Mouse (Mus musculus) cortical plate, adult 2 months (tissue): ENCODE results near the gene Csf2rb. TPM values are rescaled to one million over a fixed set of nuclear protein-coding genes. Genes with fewer than 3 reads are reported as not detected.
A peak's percentile ranks its signal among the peaks of the same experiment; 100 is the strongest.

Experiments used
- H3K27ac ChIP-seq: fragments of 200-500 bp; 2 replicates; pipeline ENCODE4 v1.5.1; 2012; ENCODE audit warnings: low read length, control low read depth, inconsistent platforms; ENCODE audit not compliant: insufficient read depth
- H3K4me1 ChIP-seq: fragments of 200-500 bp; 2 replicates; pipeline ENCODE4 v1.6.1; 2011; ENCODE audit warnings: low read length; ENCODE audit not compliant: control insufficient read depth, insufficient read depth
- H3K4me3 ChIP-seq: fragments of 200-500 bp; 2 replicates; pipeline ENCODE4 v1.5.1; 2011; ENCODE audit warnings: mild to moderate bottlenecking, low read length, control low read depth; ENCODE audit not compliant: insufficient read depth
- CTCF ChIP-seq: fragments of 200-500 bp; IDR thresholded peaks from 2 replicates; pipeline ENCODE4 v1.5.1; 2011; ENCODE audit warnings: mild to moderate bottlenecking, control low read depth, low read length; ENCODE audit not compliant: insufficient read depth; ENCODE audit errors: extremely low read depth
- POLR2A ChIP-seq: fragments of 200-500 bp; IDR thresholded peaks from 2 replicates; pipeline ENCODE4 v1.6.1; 2011; ENCODE audit warnings: mild to moderate bottlenecking, low read length, control low read depth; ENCODE audit not compliant: insufficient read depth; ENCODE audit errors: extremely low read depth
- polyA plus RNA-seq: library from polyadenylated mRNA; depleted of rRNA; stranded (reverse); fragments of >200 nt; gene quantifications from 2 replicates; pipeline ENCODE4 v1.2.3, GENCODE M21; 2012; rRNA removed

Csf2rb gene
- polyA plus RNA-seq, 1 experiment: 1.8 TPM

DNA sequence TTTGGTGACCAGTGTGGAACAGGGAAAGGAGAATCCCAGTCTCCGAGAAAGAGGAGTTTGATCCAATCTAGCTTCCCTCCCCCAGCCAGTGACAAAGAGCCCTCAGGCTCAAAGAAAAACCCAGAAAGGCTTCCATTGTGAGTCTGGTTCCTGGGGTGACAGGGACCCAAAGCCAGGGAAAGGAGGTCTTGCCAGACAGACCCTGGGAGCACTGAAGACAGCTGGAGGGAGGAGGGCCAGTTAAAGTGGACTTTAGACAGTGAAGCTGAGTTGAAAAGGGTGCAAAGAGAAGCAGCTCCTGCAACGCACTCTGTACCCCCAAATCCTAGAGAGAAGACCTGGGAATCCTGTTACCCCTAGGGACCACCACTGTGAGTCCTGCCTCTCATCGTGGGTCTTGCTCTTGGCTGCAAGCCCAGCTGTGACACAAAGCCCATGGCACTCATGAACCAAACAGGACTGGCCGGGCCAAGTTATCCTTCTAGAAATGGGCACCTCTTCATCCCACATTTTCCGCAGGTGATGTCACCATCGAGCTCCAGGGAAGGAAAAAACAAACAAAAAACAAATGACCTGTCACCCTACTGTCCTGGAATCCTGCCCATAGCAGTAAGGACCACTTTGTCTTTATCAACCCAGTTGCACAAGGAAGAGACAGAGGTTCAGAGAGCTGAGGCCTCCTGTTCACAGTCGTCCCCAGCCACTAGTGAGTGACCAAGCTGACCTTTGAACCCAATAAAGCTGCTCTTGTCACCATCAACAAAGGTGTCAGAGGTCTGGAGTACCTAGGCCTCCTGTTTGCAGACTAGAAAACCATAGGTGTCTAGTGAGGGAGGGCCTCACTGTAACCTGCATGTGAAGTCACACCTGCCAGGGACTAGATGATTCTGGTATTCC lies 58.9 kb downstream of the Csf2rb start:
- no peak overlapping the region for H3K4me3 ChIP-seq
- TF ChIP-seq POLR2A (no peak), CTCF (no peak)
- peak overlapping the region; percentile 41 for H3K27ac ChIP-seq
- 0 out of 2 replicates have a peak, but pooled peaks cover 4% of the 10 kb centered on the region for H3K4me1 ChIP-seq

GRCm38 (mm10) chr15:78385564-78385963 lies 60.0 kb downstream of the Csf2rb start:
- H3K4me3 ChIP-seq: no peak overlapping the region
- 0 out of 2 replicates have a peak, but pooled peaks cover 4% of the 10 kb centered on the region for H3K4me1 ChIP-seq
- TF ChIP-seq POLR2A (no peak), CTCF (no peak)
- no peak overlapping the region for H3K27ac ChIP-seq

DNA sequence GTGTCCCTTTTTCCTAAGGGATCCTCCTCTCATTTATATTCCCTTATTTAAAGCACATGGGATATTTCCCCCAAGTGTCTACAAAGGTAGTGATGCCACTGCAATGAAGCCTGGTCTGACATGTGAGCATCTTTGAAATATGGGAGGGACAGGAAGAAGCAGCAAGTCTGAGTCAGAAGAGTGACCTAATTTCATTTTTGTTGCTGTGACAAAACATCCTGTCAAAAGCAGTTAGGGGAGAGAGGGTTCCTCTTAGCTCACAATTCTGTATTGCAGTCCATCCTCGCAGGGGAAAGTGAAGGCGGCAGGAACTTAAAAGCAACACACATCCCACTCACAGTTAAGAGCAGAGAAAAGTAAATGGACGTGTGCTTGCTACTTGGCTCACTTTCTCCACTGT lies 65.3 kb downstream of the Csf2rb start:
- no peaks in the 10 kb centered on the region for H3K4me1 ChIP-seq
- no peak overlapping the region for H3K27ac ChIP-seq
- H3K4me3 ChIP-seq: no peak overlapping the region
- TF ChIP-seq CTCF (no peak), POLR2A (no peak)

DNA sequence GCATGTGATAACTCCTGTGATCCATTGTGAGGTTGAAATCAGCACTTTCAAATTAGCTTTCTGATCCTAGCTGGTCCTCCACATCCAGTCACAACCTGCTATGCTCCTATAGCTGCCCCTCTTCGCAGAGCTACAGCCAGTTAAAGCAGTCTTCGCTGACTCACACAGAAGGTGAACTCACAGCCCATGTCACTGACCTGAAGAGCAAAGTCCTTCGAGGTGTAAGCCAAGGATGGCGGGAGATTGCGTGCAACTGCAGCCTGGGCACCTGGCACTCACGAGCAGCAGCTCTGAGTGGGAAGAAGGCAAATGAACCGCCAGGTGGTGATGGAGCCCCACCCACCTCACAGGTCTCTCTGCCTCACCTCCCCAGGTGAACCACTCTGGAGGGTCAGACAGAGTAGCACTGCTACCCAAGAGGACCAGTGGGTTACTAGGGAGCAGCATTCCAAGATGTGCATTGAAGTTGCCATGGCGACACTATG lies 70.0 kb downstream of the Csf2rb start, which contains the start of gene Tex33:
TSS of gene Tex33 (minus strand) at position 435 of the 485 bp plus-strand sequence.
- H3K27ac ChIP-seq: no peak within 1 kb of the TSS
- TF ChIP-seq POLR2A: no peak
- TF ChIP-seq CTCF: no peak
- H3K4me3 ChIP-seq: no peak within 1 kb of the TSS
- no peaks in the 10 kb centered on the region for H3K4me1 ChIP-seq

- TF ChIP-seq POLR2A (no peak), CTCF (no peak)
- Histone ChIP-seq H3K4me3 (no peak overlapping the region), H3K4me1 (peaks cover 5% of the 10 kb centered on the region; the same call in 1 of the 2 replicates), H3K27ac (peak overlapping the region; percentile 81)
Measured at GRCm38 (mm10) chr15:78401345-78401744, 75.8 kb downstream of the Csf2rb start.

DNA sequence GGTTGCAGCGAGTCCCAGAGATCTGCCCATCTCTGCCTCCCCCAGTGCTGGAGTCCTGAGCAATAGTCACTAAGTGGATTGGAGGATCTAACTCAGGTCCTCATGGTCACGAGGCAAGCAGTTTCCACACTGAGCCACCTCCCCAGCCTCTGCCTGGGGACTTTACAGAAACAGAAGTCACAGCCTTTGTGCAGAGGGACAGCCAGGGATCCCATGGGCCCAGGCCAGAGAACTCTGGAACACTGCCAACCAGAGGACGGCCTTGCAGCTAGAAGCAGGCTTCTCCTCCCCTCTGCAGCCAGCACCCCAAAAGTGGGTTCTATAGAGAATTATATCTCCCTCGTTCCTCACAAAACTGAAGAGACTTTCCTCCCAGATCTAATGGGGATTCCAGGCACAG lies 76.4 kb downstream of the Csf2rb start:
- Histone ChIP-seq H3K27ac (peak overlapping the region; percentile 81), H3K4me1 (peaks cover 5% of the 10 kb centered on the region; the same call in 1 of the 2 replicates), H3K4me3 (no peak overlapping the region)
- TF ChIP-seq CTCF (no peak), POLR2A (no peak)

GRCm38 (mm10) chr15:78402423-78402822 lies 76.9 kb downstream of the Csf2rb start:
- Histone ChIP-seq H3K27ac (no peak overlapping the region), H3K4me3 (no peak overlapping the region), H3K4me1 (peaks cover 6% of the 10 kb centered on the region)
- no peak for TF ChIP-seq POLR2A
- TF ChIP-seq CTCF: no peak

GRCm38 (mm10) chr15:78403301-78403741 lies 77.8 kb downstream of the Csf2rb start:
- peaks cover 6% of the 10 kb centered on the region for H3K4me1 ChIP-seq
- H3K4me3 ChIP-seq: no peak overlapping the region
- TF ChIP-seq POLR2A: no peak
- no peak for TF ChIP-seq CTCF
- peak overlapping the region; percentile 33; the same call in 1 of the 2 replicates for H3K27ac ChIP-seq

Other genes starting within 250 kb of the Csf2rb start
- gene Cacng2, start 205.7 kb upstream of the Csf2rb start, polyA plus RNA-seq: 28.2 and 28.4 TPM in 2 replicates
- gene Ift27, start 151.6 kb upstream of the Csf2rb start, polyA plus RNA-seq: 43.9 and 44.4 TPM in 2 replicates
- 121 and 122 TPM in 2 replicates for gene Pvalb, start 119.4 kb upstream of the Csf2rb start, polyA plus RNA-seq
- gene Ncf4, start 81.0 kb upstream of the Csf2rb start, polyA plus RNA-seq: 1.7 and 1.9 TPM in 2 replicates
- gene Csf2rb2, start 20.0 kb upstream of the Csf2rb start, polyA plus RNA-seq: 0.50 and 0.72 TPM in 2 replicates
- not detected in 2 replicates for gene Tex33, start 70.2 kb downstream of the Csf2rb start, polyA plus RNA-seq
- gene Tst, start 80.2 kb downstream of the Csf2rb start, polyA plus RNA-seq: 65.7 and 67.6 TPM in 2 replicates
- 66.7 and 72.9 TPM in 2 replicates for gene Mpst, start 80.7 kb downstream of the Csf2rb start, polyA plus RNA-seq
- gene Kctd17, start 102.8 kb downstream of the Csf2rb start, polyA plus RNA-seq: 489 and 526 TPM in 2 replicates
- 0.04 and 0.11 TPM in 2 replicates for gene Tmprss6, start 142.9 kb downstream of the Csf2rb start, polyA plus RNA-seq
- 0.11 and 0.29 TPM in 2 replicates for gene Il2rb, start 169.5 kb downstream of the Csf2rb start, polyA plus RNA-seq
- gene C1qtnf6, start 205.7 kb downstream of the Csf2rb start, polyA plus RNA-seq: 3.6 and 3.9 TPM in 2 replicates
- gene Sstr3, start 218.9 kb downstream of the Csf2rb start, polyA plus RNA-seq: 13.8 and 20.9 TPM in 2 replicates
- 6.0 and 7.2 TPM in 2 replicates for gene Rac2, start 247.0 kb downstream of the Csf2rb start, polyA plus RNA-seq